Mouse (Mus musculus) liver, embryonic 15.5 days (tissue): Measurements from ENCODE around the gene Tnfaip8l1. TPM values are rescaled to one million over a fixed set of nuclear protein-coding genes. Genes with fewer than 3 reads are reported as not detected.

Source experiments
- microRNA-seq: library from miRNA; unstranded; fragments of <30 nt; microRNA quantifications from one replicate; pipeline ENCODE4, GENCODE M21; 2016
- polyA plus RNA-seq: library from polyadenylated mRNA; unstranded; fragments of >200 nt; fragmentation: Nextera tagmentation; extraction: Ambion mirVana; gene quantifications from 2 replicates; pipeline ENCODE4 v1.2.1, GENCODE M21; 2015

Gene Tnfaip8l1
- polyA plus RNA-seq, 1 experiment from 2014 or later = 2.7 TPM

Small RNA genes within 50 kb of the gene (microRNA-seq; reads per million reads assigned to microRNA genes)
- gene Gm44397 = not detected

Other genes starting within 250 kb of the Tnfaip8l1 start
- 2.3 and 2.8 TPM in 2 replicates for gene Zfp119b, start 213.0 kb upstream of the Tnfaip8l1 start, polyA plus RNA-seq
- gene Ebi3, start 209.8 kb upstream of the Tnfaip8l1 start, polyA plus RNA-seq = 9.2 and 10.0 TPM in 2 replicates
- 7.2 and 9.7 TPM in 2 replicates for gene Yju2, start 203.4 kb upstream of the Tnfaip8l1 start, polyA plus RNA-seq
- 0.18 and 0.32 TPM in 2 replicates for gene Shd, start 192.0 kb upstream of the Tnfaip8l1 start, polyA plus RNA-seq
- gene Fsd1, start 176.0 kb upstream of the Tnfaip8l1 start, polyA plus RNA-seq = 0.13 and 0.50 TPM in 2 replicates
- gene Stap2, start 156.9 kb upstream of the Tnfaip8l1 start, polyA plus RNA-seq = 3.3 and 3.9 TPM in 2 replicates
- 20.4 and 21.0 TPM in 2 replicates for gene Mpnd, start 156.8 kb upstream of the Tnfaip8l1 start, polyA plus RNA-seq
- gene Sh3gl1, start 125.8 kb upstream of the Tnfaip8l1 start, polyA plus RNA-seq = 44.0 and 50.7 TPM in 2 replicates
- 16.6 and 18.5 TPM in 2 replicates for gene Chaf1a, start 122.0 kb upstream of the Tnfaip8l1 start, polyA plus RNA-seq
- 12.5 and 13.0 TPM in 2 replicates for gene Ubxn6, start 87.4 kb upstream of the Tnfaip8l1 start, polyA plus RNA-seq
- 42.7 and 43.0 TPM in 2 replicates for gene Hdgfl2, start 82.8 kb upstream of the Tnfaip8l1 start, polyA plus RNA-seq
- 0.02 and 0.06 TPM in 2 replicates for gene Plin4, start 52.7 kb upstream of the Tnfaip8l1 start, polyA plus RNA-seq
- 1.3 and 3.7 TPM in 2 replicates for gene Plin5, start 44.9 kb upstream of the Tnfaip8l1 start, polyA plus RNA-seq
- 3.2 and 4.0 TPM in 2 replicates for gene Lrg1, start 40.5 kb upstream of the Tnfaip8l1 start, polyA plus RNA-seq
- 0.81 and 1.3 TPM in 2 replicates for gene Sema6b, start 22.1 kb upstream of the Tnfaip8l1 start, polyA plus RNA-seq
- 58.6 and 66.4 TPM in 2 replicates for gene Mydgf, start 21.4 kb downstream of the Tnfaip8l1 start, polyA plus RNA-seq
- 19.6 and 22.9 TPM in 2 replicates for gene Dpp9, start 56.4 kb downstream of the Tnfaip8l1 start, polyA plus RNA-seq
- 5.7 and 6.4 TPM in 2 replicates for gene Fem1a, start 94.3 kb downstream of the Tnfaip8l1 start, polyA plus RNA-seq
- gene Ticam1, start 114.3 kb downstream of the Tnfaip8l1 start, polyA plus RNA-seq = 3.2 and 3.7 TPM in 2 replicates
- 33.3 and 36.0 TPM in 2 replicates for gene Plin3, start 130.4 kb downstream of the Tnfaip8l1 start, polyA plus RNA-seq
- gene Arrdc5, start 137.8 kb downstream of the Tnfaip8l1 start, polyA plus RNA-seq = not detected in 2 replicates
- 96.8 and 109 TPM in 2 replicates for gene Uhrf1, start 140.8 kb downstream of the Tnfaip8l1 start, polyA plus RNA-seq
- 7.0 and 9.5 TPM in 2 replicates for gene Kdm4b, start 163.6 kb downstream of the Tnfaip8l1 start, polyA plus RNA-seq